Mouse (Mus musculus): ENCODE data around the gene Zmym1. TPM values are rescaled to one million over a fixed set of nuclear protein-coding genes. Genes with fewer than 3 reads are reported as not detected.

Zmym1 gene
- polyA plus RNA-seq, 1 experiment from 2014 or later = 31.5 TPM

DNA sequence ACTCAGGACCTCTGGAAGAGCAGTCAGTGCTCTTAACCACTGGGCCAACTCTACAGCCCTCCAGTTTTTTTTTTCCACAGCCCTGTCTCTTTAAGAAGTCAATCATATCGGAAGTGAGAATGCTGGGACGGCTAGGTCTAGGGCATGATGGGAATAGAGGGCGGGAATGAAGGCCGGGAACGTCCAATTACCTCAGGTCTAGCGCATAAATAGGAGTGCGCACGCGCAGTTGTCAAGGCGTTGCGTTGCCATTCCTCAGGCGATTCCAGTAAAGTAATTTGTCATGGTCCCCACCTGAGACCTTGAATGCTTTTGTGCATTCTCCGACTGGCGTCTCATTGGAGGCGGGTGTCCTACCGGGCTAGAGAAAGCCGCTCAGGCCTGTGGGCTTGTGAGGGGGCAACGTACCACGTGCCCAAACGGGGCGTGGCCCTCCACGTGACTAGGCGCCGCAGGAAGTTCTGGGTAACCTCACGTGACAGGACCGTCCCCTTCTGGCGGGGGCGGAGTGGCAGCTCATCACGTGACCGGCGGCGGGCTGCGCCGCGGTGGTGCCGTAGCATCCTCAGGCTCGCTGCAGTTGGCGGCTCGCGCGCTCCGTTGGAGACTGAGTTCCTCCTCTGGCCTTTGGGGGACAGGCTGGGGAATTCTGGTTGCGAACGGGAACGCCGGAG, 16.1 kb upstream of the Zmym1 start, which contains the start of gene Zmym6:
Zmym6 (plus strand) TSS at position 509 of the 674 bp plus-strand sequence.
- Histone ChIP-seq H3K4me2 (ENCODE audit: low read length) (peak within 1 kb of the TSS; percentile 79), H3K4me3 (ENCODE audit: low read depth, low read length) (peak within 1 kb of the TSS; percentile 60), H3K9me3 (replicated peaks; ENCODE audit: control insufficient read depth, low read length, poor library complexity, severe bottlenecking) (no peaks in the 10 kb centered on the region), H3K9ac (ENCODE audit: low read depth, low read length) (peak within 1 kb of the TSS; percentile 68), H3K4me1 (ENCODE audit: control insufficient read depth, insufficient read depth, low read length) (peaks cover 27% of the 10 kb centered on the region), H3K27ac (ENCODE audit: low read length) (peak within 1 kb of the TSS; percentile 93), H3K36me3 (ENCODE audit: control insufficient read depth, insufficient read depth, low read length) (no peaks in the 10 kb centered on the region; the same call in 1 of the 2 replicates), H3K27me3 (ENCODE audit: control insufficient read depth, insufficient read depth, low read depth, low read length) (no peaks in the 10 kb centered on the region)
- ATAC-seq = peak; percentile 97
- WGBS = under 1% methylated on average over 46 of the region's 46 CpGs

DNA sequence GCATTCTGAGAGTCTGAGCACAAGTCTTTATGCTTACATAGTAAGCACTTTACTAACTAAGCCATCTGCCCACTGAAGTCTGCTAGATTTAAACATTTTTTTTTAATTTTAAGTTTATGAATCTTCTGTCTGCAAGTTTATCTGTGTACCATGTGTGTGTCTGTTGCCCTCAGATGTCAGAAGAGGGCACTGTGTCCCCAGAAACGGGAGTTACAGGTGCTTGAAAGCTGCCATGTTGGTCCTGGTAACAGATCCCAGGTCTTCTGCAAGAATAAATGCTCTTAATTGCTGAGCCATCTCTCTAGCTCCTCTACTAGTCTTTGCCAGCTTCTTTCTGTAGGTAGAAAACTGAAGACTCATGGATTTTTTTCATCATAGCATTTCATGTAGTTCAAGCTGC, 14.0 kb upstream of the Zmym1 start:
- no peak overlapping the region for H3K4me3 ChIP-seq (ENCODE audit: low read depth, low read length)
- no peaks in the 10 kb centered on the region for H3K9me3 ChIP-seq (replicated peaks; ENCODE audit: control insufficient read depth, low read length, poor library complexity, severe bottlenecking)
- 73% methylated on average over 1 of the region's 1 CpGs for WGBS
- no peak overlapping the region for H3K27ac ChIP-seq (ENCODE audit: low read length)
- no peak overlapping the region for H3K4me2 ChIP-seq (ENCODE audit: low read length)
- H3K9ac ChIP-seq (ENCODE audit: low read depth, low read length) = no peak overlapping the region
- H3K4me1 ChIP-seq (ENCODE audit: control insufficient read depth, insufficient read depth, low read length) = peaks cover 19% of the 10 kb centered on the region
- H3K36me3 ChIP-seq (ENCODE audit: control insufficient read depth, insufficient read depth, low read length) = no peaks in the 10 kb centered on the region
- no peaks in the 10 kb centered on the region for H3K27me3 ChIP-seq (ENCODE audit: control insufficient read depth, insufficient read depth, low read depth, low read length)
- no peak for ATAC-seq

DNA sequence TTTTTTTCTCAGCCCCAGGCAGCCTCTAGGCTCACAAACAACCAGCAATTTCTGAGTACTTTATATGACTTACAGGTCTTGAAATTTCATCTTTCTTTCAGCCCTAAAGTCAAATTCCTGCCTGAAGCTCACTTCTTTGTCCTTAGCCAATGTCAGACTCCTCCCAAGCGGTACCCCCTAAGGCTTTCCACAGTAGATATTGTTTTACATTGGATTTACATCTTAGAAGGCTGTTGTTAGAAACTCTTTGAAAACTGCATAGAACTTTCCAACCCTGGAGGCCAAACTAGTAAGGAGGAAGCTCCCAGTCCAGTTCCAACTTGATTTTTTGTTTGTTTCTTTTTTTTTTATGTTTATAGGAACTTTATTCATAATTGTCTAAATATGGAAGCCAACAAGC, 3.1 kb upstream of the Zmym1 start:
- 45% methylated on average over 1 of the region's 1 CpGs for WGBS
- ATAC-seq = no peak

DNA sequence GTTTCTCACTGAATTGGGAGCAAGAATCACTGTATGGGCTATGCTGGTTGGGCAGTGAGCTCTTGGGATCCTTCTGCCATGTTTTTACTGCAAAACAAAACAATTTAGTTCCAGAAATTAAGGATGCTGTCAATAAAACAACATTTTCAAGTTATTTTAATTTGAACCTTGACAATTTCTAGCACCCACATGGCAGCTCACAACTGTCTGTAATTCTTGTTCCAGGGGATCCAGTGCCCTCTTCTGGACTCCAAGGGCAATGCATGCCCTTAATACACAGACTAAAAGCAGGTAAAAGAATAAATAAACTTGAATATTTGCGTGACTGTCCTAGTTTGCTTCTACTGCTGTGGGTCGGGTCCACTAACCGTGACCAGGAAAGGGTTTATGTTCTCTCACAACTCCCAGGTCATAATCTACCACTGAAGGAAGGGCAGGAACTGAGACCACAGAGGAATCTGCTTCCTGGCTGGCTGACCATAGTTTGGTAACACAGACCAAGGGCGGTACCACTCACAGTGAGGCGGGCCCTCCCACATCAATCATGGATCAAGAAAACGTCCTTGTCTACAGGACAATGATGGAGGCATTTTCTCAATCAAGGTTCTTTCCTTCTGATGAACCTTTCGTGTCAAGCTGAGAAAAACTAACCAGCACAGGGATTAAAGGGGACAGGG, 6.3 kb downstream of the Zmym1 start:
- H3K4me1 ChIP-seq (ENCODE audit: control insufficient read depth, insufficient read depth, low read length) = no peaks in the 10 kb centered on the region
- no peak overlapping the region for H3K9ac ChIP-seq (ENCODE audit: low read depth, low read length)
- H3K36me3 ChIP-seq (ENCODE audit: control insufficient read depth, insufficient read depth, low read length) = peaks cover 14% of the 10 kb centered on the region; the same call in 1 of the 2 replicates

More for the DNA sequence above, 3.1 kb upstream of the Zmym1 start:
- Histone ChIP-seq H3K27me3 (ENCODE audit: control insufficient read depth, insufficient read depth, low read depth, low read length) (no peaks in the 10 kb centered on the region), H3K4me2 (ENCODE audit: low read length) (no peak overlapping the region), H3K9me3 (replicated peaks; ENCODE audit: control insufficient read depth, low read length, poor library complexity, severe bottlenecking) (no peaks in the 10 kb centered on the region), H3K36me3 (ENCODE audit: control insufficient read depth, insufficient read depth, low read length) (no peaks in the 10 kb centered on the region), H3K9ac (ENCODE audit: low read depth, low read length) (no peak overlapping the region), H3K4me1 (ENCODE audit: control insufficient read depth, insufficient read depth, low read length) (0 out of 2 replicates have a peak, but pooled peaks cover 2% of the 10 kb centered on the region), H3K4me3 (ENCODE audit: low read depth, low read length) (no peak overlapping the region), H3K27ac (ENCODE audit: low read length) (no peak overlapping the region)

GRCm38 (mm10) chr4:127053071-127053470, 7.9 kb downstream of the Zmym1 start:
- Histone ChIP-seq H3K9me3 (replicated peaks; ENCODE audit: control insufficient read depth, low read length, poor library complexity, severe bottlenecking) (no peaks in the 10 kb centered on the region), H3K4me1 (ENCODE audit: control insufficient read depth, insufficient read depth, low read length) (no peaks in the 10 kb centered on the region), H3K27ac (ENCODE audit: low read length) (no peak overlapping the region), H3K4me3 (ENCODE audit: low read depth, low read length) (no peak overlapping the region), H3K9ac (ENCODE audit: low read depth, low read length) (no peak overlapping the region), H3K36me3 (ENCODE audit: control insufficient read depth, insufficient read depth, low read length) (peaks cover 22% of the 10 kb centered on the region), H3K27me3 (ENCODE audit: control insufficient read depth, insufficient read depth, low read depth, low read length) (no peaks in the 10 kb centered on the region), H3K4me2 (ENCODE audit: low read length) (no peak overlapping the region)
- 92% methylated on average over 5 of the region's 5 CpGs for WGBS
- no peak for ATAC-seq

More for the DNA sequence above, 6.3 kb downstream of the Zmym1 start:
- 85% methylated on average over 7 of the region's 7 CpGs for WGBS
- H3K27ac ChIP-seq (ENCODE audit: low read length) = no peak overlapping the region
- H3K4me2 ChIP-seq (ENCODE audit: low read length) = no peak overlapping the region
- H3K4me3 ChIP-seq (ENCODE audit: low read depth, low read length) = no peak overlapping the region
- H3K9me3 ChIP-seq (replicated peaks; ENCODE audit: control insufficient read depth, low read length, poor library complexity, severe bottlenecking) = no peaks in the 10 kb centered on the region
- no peaks in the 10 kb centered on the region for H3K27me3 ChIP-seq (ENCODE audit: control insufficient read depth, insufficient read depth, low read depth, low read length)
- ATAC-seq = no peak

- Histone ChIP-seq H3K9ac (ENCODE audit: low read depth, low read length) (no peak overlapping the region), H3K4me1 (ENCODE audit: control insufficient read depth, insufficient read depth, low read length) (no peaks in the 10 kb centered on the region), H3K36me3 (ENCODE audit: control insufficient read depth, insufficient read depth, low read length) (peaks cover 23% of the 10 kb centered on the region), H3K4me2 (ENCODE audit: low read length) (no peak overlapping the region), H3K27ac (ENCODE audit: low read length) (no peak overlapping the region), H3K27me3 (ENCODE audit: control insufficient read depth, insufficient read depth, low read depth, low read length) (no peaks in the 10 kb centered on the region), H3K4me3 (ENCODE audit: low read depth, low read length) (no peak overlapping the region), H3K9me3 (replicated peaks; ENCODE audit: control insufficient read depth, low read length, poor library complexity, severe bottlenecking) (no peaks in the 10 kb centered on the region)
- ATAC-seq = no peak
- 89% methylated on average over 8 of the region's 8 CpGs for WGBS
These were observed 9.8 kb downstream of the Zmym1 start for GRCm38 (mm10) chr4:127051121-127051520.

GRCm38 (mm10) chr4:127043540-127043939, 17.4 kb downstream of the Zmym1 start:
- Histone ChIP-seq H3K27ac (ENCODE audit: low read length) (no peak overlapping the region), H3K4me3 (ENCODE audit: low read depth, low read length) (no peak overlapping the region), H3K4me1 (ENCODE audit: control insufficient read depth, insufficient read depth, low read length) (no peaks in the 10 kb centered on the region), H3K9me3 (replicated peaks; ENCODE audit: control insufficient read depth, low read length, poor library complexity, severe bottlenecking) (no peaks in the 10 kb centered on the region), H3K4me2 (ENCODE audit: low read length) (no peak overlapping the region), H3K27me3 (ENCODE audit: control insufficient read depth, insufficient read depth, low read depth, low read length) (no peaks in the 10 kb centered on the region), H3K36me3 (ENCODE audit: control insufficient read depth, insufficient read depth, low read length) (peaks cover 13% of the 10 kb centered on the region), H3K9ac (ENCODE audit: low read depth, low read length) (no peak overlapping the region)
- ATAC-seq = no peak
- 87% methylated on average over 4 of the region's 4 CpGs for WGBS

DNA sequence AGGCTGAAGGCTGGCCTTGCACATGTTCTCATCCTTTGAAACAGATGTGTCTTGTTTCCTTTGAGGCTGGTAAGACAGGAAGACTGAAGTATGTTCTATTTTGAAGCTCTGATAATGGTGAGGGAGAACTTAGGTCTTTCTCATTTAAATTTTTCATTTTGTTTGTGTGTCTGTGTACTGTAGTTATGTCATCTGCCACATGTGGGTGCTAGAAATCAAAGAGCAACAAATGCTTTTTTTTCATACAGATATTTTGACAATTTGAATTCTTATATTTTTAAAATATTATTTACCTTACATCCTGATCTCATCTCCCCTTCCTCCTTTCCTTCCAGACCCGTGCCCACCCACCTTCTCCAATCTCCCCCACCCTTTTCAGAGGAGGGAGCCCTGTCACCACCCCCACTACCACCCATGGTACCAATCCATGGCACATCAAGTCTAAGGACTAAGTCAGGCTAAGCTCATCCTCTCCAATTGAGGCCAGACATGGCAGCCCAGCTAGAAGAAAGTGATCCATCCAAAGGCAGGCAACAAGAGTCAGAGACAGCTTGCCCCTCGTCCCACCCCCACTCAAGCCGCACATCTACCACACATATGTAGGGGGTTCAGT, 21.0 kb downstream of the Zmym1 start:
- ATAC-seq = peak; percentile 63; the same call in 1 of the 2 replicates

More for the DNA sequence above, 21.0 kb downstream of the Zmym1 start:
- no peak overlapping the region for H3K27ac ChIP-seq (ENCODE audit: low read length)
- H3K9ac ChIP-seq (ENCODE audit: low read depth, low read length) = no peak overlapping the region
- 80% methylated on average over 3 of the region's 3 CpGs for WGBS
- no peak overlapping the region for H3K4me2 ChIP-seq (ENCODE audit: low read length)
- H3K27me3 ChIP-seq (ENCODE audit: control insufficient read depth, insufficient read depth, low read depth, low read length) = no peaks in the 10 kb centered on the region
- no peak overlapping the region for H3K4me3 ChIP-seq (ENCODE audit: low read depth, low read length)
- peaks cover 32% of the 10 kb centered on the region for H3K36me3 ChIP-seq (ENCODE audit: control insufficient read depth, insufficient read depth, low read length)
- no peaks in the 10 kb centered on the region for H3K9me3 ChIP-seq (replicated peaks; ENCODE audit: control insufficient read depth, low read length, poor library complexity, severe bottlenecking)
- no peaks in the 10 kb centered on the region for H3K4me1 ChIP-seq (ENCODE audit: control insufficient read depth, insufficient read depth, low read length)

Data from midbrain, embryonic 16.5 days (tissue).